Mouse (Mus musculus): ENCODE measurements around the gene Usp35.

GRCm38 (mm10) chr7:97311620-97312019 is 20.2 kb downstream of the Usp35 start:
- no peak for TF ChIP-seq CTCF (IDR thresholded peaks at IDR 0.05; ENCODE audit: borderline replicate concordance, extremely low read depth, insufficient read depth, insufficient read length)
- no peak for TF ChIP-seq POLR2A (IDR thresholded peaks at IDR 0.05; ENCODE audit: borderline replicate concordance, extremely low read depth, insufficient read depth, insufficient read length, poor library complexity, severe bottlenecking)
